Mouse (Mus musculus) lung, postnatal 25 days (tissue): ENCODE data around the gene Elob.

ENCODE experiments used
- DNase-seq: peaks from one replicate; pipeline ENCODE4 v3.0.0; 2022; ENCODE audit warnings: low spot score

The Elob gene

GRCm38 (mm10) chr17:23783352-23783751 lies 45.6 kb downstream of the Elob start:
- no peak for DNase-seq

GRCm38 (mm10) chr17:23778447-23778846 lies 50.5 kb downstream of the Elob start:
- peak; percentile 38 for DNase-seq

GRCm38 (mm10) chr17:23777141-23777540 lies 51.8 kb downstream of the Elob start:
- DNase-seq, result no peak

- no peak for DNase-seq
Observed at GRCm38 (mm10) chr17:23776216-23776615, 52.7 kb downstream of the Elob start.
